Mouse (Mus musculus) G1E (cell line): ENCODE data around the gene Car7.

Source experiments
- CTCF ChIP-seq: IDR thresholded peaks from 2 replicates; pipeline ENCODE4 v1.5.1; 2012; ENCODE audit warnings: low read depth, low read length, inconsistent platforms, mixed read lengths
- POLR2AphosphoS5 ChIP-seq: IDR thresholded peaks from 2 replicates; pipeline ENCODE4 v1.6.1; 2012; ENCODE audit warnings: low read depth, low read length, inconsistent platforms; ENCODE audit not compliant: insufficient replicate concordance

- no peak for TF ChIP-seq CTCF
- no peak for TF ChIP-seq POLR2AphosphoS5
These were observed 55.8 kb downstream of the Car7 start for GRCm38 (mm10) chr8:104590284-104590683.
